In genomic region chr1:135108611-135109010, GRCm38 (mm10) we compare ENCODE assay signal across 10 mouse cellular contexts. TPM values are rescaled to one million over a fixed set of nuclear protein-coding genes. Genes with fewer than 3 reads are reported as not detected.
A peak's percentile ranks its signal among the peaks of the same experiment; 100 is the strongest.
DNase-seq lines count a peak whose midpoint lies in the region; ATAC-seq and TF ChIP-seq lines count a peak whose summit lies in the region.
"Had no signal": no experiment of that assay in that cellular context is flagged by ENCODE, and none has a peak within 500 bp of the region (broad histone marks: within the 10 kb centered on the region; RNA-seq: fewer than 3 reads in every experiment).

No protein-coding gene starts in this region.

- 52% methylated on average over 6 of the region's 6 CpGs for WGBS in kidney, adult 2 months
- WGBS in limb, embryonic 11.5 days = 30% methylated on average over 6 of the region's 6 CpGs

- ATAC-seq in limb, embryonic 11.5 days (ENCODE audit: insufficient number of reproducible peaks, low FRiP score, low TSS enrichment, low read depth) = no peak

- no peaks in the 10 kb centered on the region for H3K9me3 ChIP-seq in limb, embryonic 11.5 days (ENCODE audit: control insufficient read depth, low read length)
- H3K9me3 ChIP-seq: heart, embryonic 13.5 days; midbrain, embryonic 12.5 days had no signal

- peak; percentile 58 for TF ChIP-seq CTCF in kidney, adult 2 months (conservative IDR thresholded peaks at IDR 0.05; ENCODE audit: insufficient read depth, insufficient read length, low read depth, low read length)

- no peak overlapping the region for H3K27ac ChIP-seq in kidney, adult 2 months (ENCODE audit: insufficient read depth, low read depth, low read length)
- no peak overlapping the region for H3K27ac ChIP-seq in limb, embryonic 11.5 days (replicated peaks; ENCODE audit: low read depth, low read length)
- H3K27ac ChIP-seq: heart, embryonic 13.5 days; midbrain, embryonic 12.5 days had no signal

- no peak overlapping the region for H3K9ac ChIP-seq in limb, embryonic 11.5 days (ENCODE audit: low read length)
- H3K9ac ChIP-seq: heart, embryonic 13.5 days; midbrain, embryonic 12.5 days had no signal

- H3K4me3 ChIP-seq in kidney, adult 2 months (ENCODE audit: insufficient read depth, low read depth, low read length) = no peak overlapping the region
- no peak overlapping the region for H3K4me3 ChIP-seq in limb, embryonic 11.5 days (ENCODE audit: low read depth, low read length)
- H3K4me3 ChIP-seq: heart, embryonic 13.5 days; midbrain, embryonic 12.5 days had no signal

- no peaks in the 10 kb centered on the region for H3K36me3 ChIP-seq in kidney, adult 2 months (ENCODE audit: control insufficient read depth, insufficient read depth, low read length)
- no peaks in the 10 kb centered on the region for H3K36me3 ChIP-seq in limb, embryonic 11.5 days (ENCODE audit: control insufficient read depth, insufficient read depth, low read length)
- H3K36me3 ChIP-seq: heart, embryonic 13.5 days; midbrain, embryonic 12.5 days had no signal

- TF ChIP-seq POLR2A in kidney, adult 2 months (IDR thresholded peaks at IDR 0.05; ENCODE audit: low read depth, low read length) = no peak

- H3K27me3 ChIP-seq in kidney, adult 2 months (replicated peaks; ENCODE audit: control insufficient read depth, insufficient read depth, low read length) = peaks cover 3% of the 10 kb centered on the region; the same call in 1 of the 2 replicates
- peaks cover 28% of the 10 kb centered on the region for H3K27me3 ChIP-seq in limb, embryonic 11.5 days (ENCODE audit: control insufficient read depth, insufficient read depth, low read length)

- H3K4me2 ChIP-seq in limb, embryonic 11.5 days (ENCODE audit: low read depth, severe bottlenecking) = no peak overlapping the region
- H3K4me2 ChIP-seq: heart, embryonic 13.5 days; midbrain, embryonic 12.5 days had no signal

- H3K4me1 ChIP-seq in kidney, adult 2 months (ENCODE audit: control insufficient read depth, insufficient read depth, low read length) = no peaks in the 10 kb centered on the region
- peaks cover 4% of the 10 kb centered on the region; the same call in 1 of the 2 replicates for H3K4me1 ChIP-seq in limb, embryonic 11.5 days (ENCODE audit: control insufficient read depth, insufficient read depth, low read length)

- peak; percentile 38 for DNase-seq in adrenal gland, adult 2 months
- no peak for DNase-seq in adrenal gland, postnatal 25 days
- DNase-seq in kidney, adult 2 months = peak; percentile 23
- DNase-seq in kidney, adult 11 months = no peak
- peak; percentile 88 for DNase-seq in R1 (ENCODE audit: low read depth, low spot score)
- peak; percentile 75 for DNase-seq in limb, embryonic 11.5 days (ENCODE audit: low spot score)
- DNase-seq in thymus, postnatal 4 days = peak; percentile 62
- no peak for DNase-seq in T-cell, adult 2 months (ENCODE audit: low spot score)

RNA-seq across cellular contexts. Expression of gene Lgr6, which starts 3.5 kb away (rescaled TPM):
- total RNA-seq in adrenal gland, adult 2 months (2021) = 1 to 10 TPM; 2.0 to 3.6 TPM
- 1.1 and 1.8 TPM in 2 replicates for polyA plus RNA-seq in adrenal gland, adult 2 months (2012; rRNA removed)
- total RNA-seq in adrenal gland, postnatal 25 days (2021) = 2.2 and 2.4 TPM in 2 replicates
- polyA plus RNA-seq in kidney, adult 2 months (2012; rRNA removed) = 0.42 and 0.75 TPM in 2 replicates
- 0.49 and 0.67 TPM in 2 replicates for polyA plus RNA-seq in limb, embryonic 11.5 days (2014; fragmentation: Nextera tagmentation; extraction: Ambion mirVana)

RNA-seq across cellular contexts. Expression of gene Ptpn7, which starts 23.9 kb away (rescaled TPM):
- total RNA-seq in adrenal gland, adult 2 months (2021) = 1 to 10 TPM; 1.6 to 1.8 TPM
- polyA plus RNA-seq in adrenal gland, adult 2 months (2012; rRNA removed) = 2.6 and 2.7 TPM in 2 replicates
- 1.4 and 1.5 TPM in 2 replicates for total RNA-seq in adrenal gland, postnatal 25 days (2021)
- 0.73 and 2.5 TPM in 2 replicates for polyA plus RNA-seq in kidney, adult 2 months (2012; rRNA removed)
- 1.3 TPM in 2 replicates for polyA plus RNA-seq in limb, embryonic 11.5 days (2014; fragmentation: Nextera tagmentation; extraction: Ambion mirVana)

RNA-seq across cellular contexts. Expression of gene Arl8a, which starts 38.0 kb away (rescaled TPM):
- 10 to 100 TPM; 59.4 to 62.2 TPM for total RNA-seq in adrenal gland, adult 2 months (2021)
- 41.5 and 43.2 TPM in 2 replicates for polyA plus RNA-seq in adrenal gland, adult 2 months (2012; rRNA removed)
- total RNA-seq in adrenal gland, postnatal 25 days (2021) = 47.8 and 59.0 TPM in 2 replicates
- 95.2 and 107 TPM in 2 replicates for polyA plus RNA-seq in kidney, adult 2 months (2012; rRNA removed)
- polyA plus RNA-seq in limb, embryonic 11.5 days (2014; fragmentation: Nextera tagmentation; extraction: Ambion mirVana) = 40.8 and 44.9 TPM in 2 replicates

RNA-seq across cellular contexts. Expression of gene Gpr37l1, which starts 58.9 kb away (rescaled TPM):
- total RNA-seq in adrenal gland, adult 2 months (2021) = 1 to 10 TPM in 1 of 2 experiments, under 1 TPM in 1; 0.61 to 2.2 TPM
- 2.3 and 3.0 TPM in 2 replicates for polyA plus RNA-seq in adrenal gland, adult 2 months (2012; rRNA removed)
- 0.52 and 0.67 TPM in 2 replicates for total RNA-seq in adrenal gland, postnatal 25 days (2021)
- polyA plus RNA-seq in kidney, adult 2 months (2012; rRNA removed) = 0.75 and 0.98 TPM in 2 replicates
- 0.12 TPM in 1 of 2 replicates, not detected in the other for polyA plus RNA-seq in limb, embryonic 11.5 days (2014; fragmentation: Nextera tagmentation; extraction: Ambion mirVana)
- polyA plus RNA-seq: heart, embryonic 13.5 days; midbrain, embryonic 12.5 days had no signal

Comparison
In these comparisons a context has a peak if more than half of its experiments do, and no peak if none do; other contexts are left out.
1. DNase-seq: peak in adrenal gland, adult 2 months (single experiment), kidney, adult 2 months (single experiment), R1 (single experiment), limb, embryonic 11.5 days (single experiment) and thymus, postnatal 4 days (single experiment); none in adrenal gland, postnatal 25 days (single experiment), kidney, adult 11 months (single experiment) and T-cell, adult 2 months (single experiment).